Mouse (Mus musculus): ENCODE measurements around the gene Grk4. TPM values are rescaled to one million over a fixed set of nuclear protein-coding genes. Genes with fewer than 3 reads are reported as not detected.

The Grk4 gene
- total RNA-seq, 2 experiments from 2014 or later = 1.7 TPM; not detected in 1

Other genes with a start within 250 kb of the Grk4 start
- 3.2 TPM in 1 of 2 replicates, not detected in the other for gene Tnip2, start 146.4 kb upstream of the Grk4 start, total RNA-seq (2015; ENCODE audit: low replicate concordance)
- gene Tnip2, start 146.4 kb upstream of the Grk4 start, total RNA-seq (2017; ENCODE audit: low replicate concordance) = 0.23 and 7.4 TPM in 2 replicates
- 1.7 and 4.3 TPM in 2 replicates for gene Sh3bp2, start 134.5 kb upstream of the Grk4 start, total RNA-seq (2015; ENCODE audit: low replicate concordance)
- gene Sh3bp2, start 134.5 kb upstream of the Grk4 start, total RNA-seq (2017; ENCODE audit: low replicate concordance) = 3.9 and 6.0 TPM in 2 replicates
- 547 and 570 TPM in 2 replicates for gene Add1, start 86.7 kb upstream of the Grk4 start, total RNA-seq (2015; ENCODE audit: low replicate concordance)
- gene Add1, start 86.7 kb upstream of the Grk4 start, total RNA-seq (2017; ENCODE audit: low replicate concordance) = 969 and 1,003 TPM in 2 replicates
- 24.9 and 32.7 TPM in 2 replicates for gene Mfsd10, start 23.2 kb upstream of the Grk4 start, total RNA-seq (2015; ENCODE audit: low replicate concordance)
- 11.7 and 13.5 TPM in 2 replicates for gene Mfsd10, start 23.2 kb upstream of the Grk4 start, total RNA-seq (2017; ENCODE audit: low replicate concordance)
- 5.9 and 15.5 TPM in 2 replicates for gene Nop14, start 231 bp upstream of the Grk4 start, total RNA-seq (2015; ENCODE audit: low replicate concordance)
- gene Nop14, start 231 bp upstream of the Grk4 start, total RNA-seq (2017; ENCODE audit: low replicate concordance) = 7.2 and 12.1 TPM in 2 replicates
- 31.7 and 38.6 TPM in 2 replicates for gene Htt, start 101.4 kb downstream of the Grk4 start, total RNA-seq (2015; ENCODE audit: low replicate concordance)
- 31.8 and 47.7 TPM in 2 replicates for gene Htt, start 101.4 kb downstream of the Grk4 start, total RNA-seq (2017; ENCODE audit: low replicate concordance)
- gene Msantd1, start 247.6 kb downstream of the Grk4 start, total RNA-seq (2015; ENCODE audit: low replicate concordance) = 0.36 and 0.42 TPM in 2 replicates
- gene Msantd1, start 247.6 kb downstream of the Grk4 start, total RNA-seq (2017; ENCODE audit: low replicate concordance) = 3.5 TPM in 1 of 2 replicates, not detected in the other